Mouse (Mus musculus) natural killer cell, adult 2 months (primary cell): ENCODE results near the gene Chkb.

ENCODE experiments used
- DNase-seq, 2 experiments: peaks; one replicate each; pipeline ENCODE4 v3.0.0; 2022; ENCODE audit warnings: low spot score in 2 of 2

Gene Chkb

DNA sequence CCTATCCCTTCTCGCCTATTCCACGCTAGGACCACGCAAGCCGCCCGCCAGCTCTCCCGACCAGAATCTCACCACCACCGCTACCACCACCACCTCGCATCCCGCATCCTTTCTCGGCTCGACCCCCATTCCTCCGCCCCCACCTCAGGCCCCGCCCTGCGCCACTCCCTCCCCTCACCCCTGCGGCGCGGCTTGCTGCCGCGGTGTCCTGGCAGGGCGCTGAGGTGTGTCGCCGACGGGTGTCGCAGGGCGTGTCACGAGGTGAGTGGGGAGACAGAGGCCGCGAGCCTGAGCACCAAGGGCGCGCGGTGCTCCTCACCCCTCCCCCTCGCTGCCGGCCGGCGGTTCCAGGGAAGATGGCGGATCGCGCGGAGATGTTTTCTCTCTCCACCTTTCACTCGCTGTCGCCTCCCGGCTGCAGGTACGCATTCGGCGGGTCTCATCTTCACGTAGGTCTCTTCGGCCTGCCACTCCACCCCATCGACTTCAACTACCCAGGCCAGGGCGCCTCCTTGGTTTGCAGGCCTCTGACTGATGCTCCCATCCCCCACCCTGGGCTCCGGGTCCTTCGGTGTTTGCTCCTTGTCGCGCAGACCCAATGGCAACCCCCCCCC, 24.3 kb upstream of the Chkb start, which contains the start of gene Mapk8ip2:
Gene Mapk8ip2 (plus strand): TSS at position 49 of the 614 bp plus-strand sequence.
- no peak for DNase-seq

DNA sequence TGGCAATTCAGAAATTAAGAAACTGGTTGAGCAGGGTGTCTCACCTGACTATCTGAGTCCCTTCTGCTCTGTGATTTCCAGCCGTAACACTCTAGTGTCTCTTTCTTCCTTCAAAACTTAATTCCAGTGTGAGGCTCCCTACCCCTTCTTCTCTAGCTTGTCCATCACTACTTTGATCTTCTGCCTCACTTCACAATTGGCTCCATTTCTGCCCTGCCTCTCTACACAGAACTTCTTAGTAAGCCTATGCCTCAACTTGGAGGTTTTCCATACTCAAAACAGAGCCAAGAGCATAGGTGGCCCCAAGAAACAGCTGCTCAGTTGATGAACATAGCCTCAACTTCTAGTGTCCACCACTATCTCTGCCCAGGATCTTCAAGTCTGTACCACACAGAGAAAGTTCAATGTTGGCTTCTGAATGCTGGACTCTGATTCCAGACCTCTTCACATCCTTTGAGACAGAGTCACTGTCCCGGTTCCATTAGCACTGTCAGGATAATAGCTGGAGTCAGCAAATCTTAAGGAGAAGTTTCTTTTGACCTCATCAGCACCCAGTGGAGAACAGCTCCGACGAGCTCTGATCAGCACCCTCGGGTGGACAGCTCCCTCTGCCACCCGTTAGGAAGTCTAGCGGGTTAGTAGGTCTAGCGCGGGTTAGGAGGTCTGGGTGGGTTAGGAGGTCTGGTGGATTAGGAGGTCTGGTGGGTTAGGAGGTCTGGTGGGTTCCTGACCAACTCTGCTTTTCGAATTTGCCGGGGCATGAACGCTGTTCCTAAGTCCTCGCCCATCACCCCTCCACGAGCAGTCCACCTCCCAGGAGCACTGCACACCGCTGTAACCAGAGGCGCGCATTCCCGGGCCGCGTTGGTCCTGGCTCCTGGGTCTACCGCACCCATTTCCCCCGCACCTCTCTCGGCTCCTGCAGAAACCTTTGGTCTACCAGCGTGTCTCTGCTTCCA, 23.5 kb upstream of the Chkb start:
- peak in 1 of 2 experiments; percentile 49 for DNase-seq

DNA sequence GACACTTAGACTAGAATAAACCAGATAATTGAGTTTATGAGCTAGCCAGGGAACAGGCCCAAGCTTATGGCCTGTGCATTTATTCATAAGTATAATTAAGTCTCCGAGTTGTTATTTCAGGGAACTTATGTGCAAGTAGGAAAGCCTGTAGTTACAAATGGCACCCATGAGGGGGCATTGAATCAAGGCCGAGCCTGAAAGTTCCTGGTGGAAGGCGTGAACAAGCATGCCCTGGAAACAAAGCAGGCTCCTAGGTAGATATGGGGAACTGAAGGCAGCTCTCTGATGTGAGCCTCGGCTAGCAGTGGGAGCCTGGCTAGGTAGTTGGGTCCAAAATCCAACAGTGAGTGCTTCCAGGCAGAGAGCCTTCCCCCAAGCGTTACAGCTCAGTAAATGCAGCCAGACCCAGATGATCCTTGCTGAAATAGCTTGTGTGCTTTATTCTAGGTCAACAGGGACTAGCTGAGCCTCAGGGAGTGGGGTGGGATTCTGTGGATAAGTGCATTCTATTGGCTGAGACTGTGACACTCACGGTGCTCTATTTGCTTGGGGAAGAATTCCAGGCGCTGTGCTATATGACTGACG, 12.9 kb upstream of the Chkb start:
- no peak for DNase-seq

DNA sequence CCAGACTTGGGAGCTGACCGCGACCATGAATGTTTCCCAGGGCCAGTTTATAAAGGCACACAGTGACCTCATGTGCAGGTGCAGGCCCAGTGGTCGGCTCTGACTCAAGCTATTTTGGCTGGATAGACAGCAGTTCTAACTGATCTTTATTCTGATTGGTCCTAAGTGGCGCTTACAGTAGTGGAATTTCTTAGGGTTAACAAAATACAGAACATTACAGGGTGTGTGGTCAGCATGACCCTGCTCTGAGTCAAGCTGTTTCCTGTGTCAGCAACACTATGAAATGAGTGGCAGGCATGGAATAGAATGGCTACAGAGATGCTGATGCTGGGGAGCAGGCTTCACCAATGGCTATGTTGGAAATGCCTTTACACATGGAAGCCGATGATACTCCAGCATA, 6.2 kb upstream of the Chkb start:
- no peak for DNase-seq

DNA sequence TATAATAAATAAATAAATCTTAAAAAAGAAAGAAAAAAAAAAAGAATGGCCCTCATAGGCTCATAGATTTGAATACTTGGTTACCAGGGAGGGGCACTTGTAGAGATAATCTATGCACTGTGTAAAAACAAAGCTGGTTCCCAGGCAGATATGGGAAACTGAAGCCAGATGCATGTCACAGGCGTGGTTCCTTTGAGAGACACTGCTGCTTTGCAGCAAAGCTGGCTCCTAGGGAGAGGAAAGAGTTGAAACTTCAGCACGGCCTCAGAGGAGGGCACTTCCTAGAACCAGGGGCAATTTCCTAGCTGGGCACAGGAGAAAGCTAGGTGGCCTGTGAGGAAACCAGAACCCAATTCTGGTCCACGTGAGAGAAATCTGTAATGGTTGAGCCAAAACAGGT, 4.4 kb upstream of the Chkb start:
- DNase-seq, result no peak

DNA sequence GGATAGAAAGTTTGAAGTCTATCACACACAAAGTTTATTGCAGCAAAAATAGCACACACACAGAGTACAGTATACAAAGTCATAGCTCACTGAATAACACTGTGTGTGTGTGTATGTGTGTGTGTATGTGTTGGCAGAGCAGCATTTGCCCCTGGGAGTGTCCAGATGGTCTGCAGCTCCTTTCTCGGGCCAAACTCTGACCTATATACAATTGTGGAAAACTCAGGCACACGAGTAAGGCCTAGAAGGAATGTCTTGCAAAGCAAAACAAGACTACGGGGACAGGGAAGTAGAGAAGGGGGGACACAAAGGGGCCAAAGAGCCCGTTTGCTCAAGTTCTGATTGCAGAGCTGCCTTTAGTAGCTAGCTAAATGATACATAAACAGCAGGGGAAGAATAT, 3.2 kb upstream of the Chkb start:
- no peak for DNase-seq

DNA sequence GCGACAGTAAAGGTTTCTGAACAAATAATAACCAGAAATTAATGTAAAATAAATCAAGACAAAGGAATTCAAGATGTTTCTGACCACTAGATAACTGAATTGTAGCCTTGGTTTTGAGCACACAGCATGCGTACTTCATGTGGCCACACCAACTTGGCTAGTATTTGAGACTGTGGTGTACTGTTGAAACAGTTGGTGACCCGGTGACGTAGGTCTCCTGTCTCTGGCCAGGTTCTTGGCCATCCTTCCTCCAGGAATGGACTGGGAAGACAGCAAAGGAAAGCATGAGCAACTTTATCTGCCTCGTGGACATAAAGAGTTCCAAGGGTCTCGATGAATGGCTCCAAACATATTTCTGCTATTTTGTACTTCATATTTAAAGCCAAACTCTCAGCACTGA, 2.1 kb upstream of the Chkb start:
- DNase-seq, result no peak

DNA sequence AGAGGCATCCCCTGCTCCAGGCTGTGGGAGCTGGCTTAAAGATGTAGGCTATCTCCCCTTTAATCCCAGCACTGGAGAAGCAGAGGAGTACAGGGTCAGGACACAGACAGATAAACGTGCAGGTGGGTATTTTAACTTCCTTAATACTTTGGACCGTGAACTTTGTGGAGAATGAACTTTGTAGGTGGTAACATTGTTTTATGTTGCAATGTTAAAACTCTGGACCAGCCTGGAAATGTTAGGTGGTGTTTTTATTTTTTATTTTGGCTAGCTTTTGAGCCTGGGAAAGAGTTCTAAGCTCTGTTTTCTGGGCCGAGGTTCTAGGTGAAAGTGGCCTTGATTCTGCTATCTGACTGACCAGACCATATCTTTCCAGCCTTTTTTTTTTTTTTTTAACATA, 1.6 kb upstream of the Chkb start:
- DNase-seq, result no peak

DNA sequence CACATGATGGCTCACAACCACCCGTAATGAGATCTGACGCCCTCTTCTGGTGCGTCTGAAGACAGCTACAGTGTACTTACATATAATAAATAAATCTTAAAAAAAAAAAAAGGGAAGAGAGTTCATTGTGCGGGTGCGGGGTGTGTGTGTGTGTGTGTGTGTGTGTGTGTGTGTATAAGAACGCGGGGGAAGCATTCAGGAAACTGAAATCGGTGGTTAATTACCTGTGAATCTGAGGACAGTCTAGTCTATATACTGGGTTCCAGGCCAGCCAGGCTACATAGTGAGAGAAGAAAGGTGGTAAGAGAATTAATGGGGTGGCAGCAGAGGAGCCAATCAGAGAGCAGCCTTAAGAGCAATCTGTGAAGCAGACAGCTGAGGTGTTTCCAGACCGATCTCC, 1.1 kb upstream of the Chkb start:
- DNase-seq, result peak in 1 of 2 experiments; percentile 17

DNA sequence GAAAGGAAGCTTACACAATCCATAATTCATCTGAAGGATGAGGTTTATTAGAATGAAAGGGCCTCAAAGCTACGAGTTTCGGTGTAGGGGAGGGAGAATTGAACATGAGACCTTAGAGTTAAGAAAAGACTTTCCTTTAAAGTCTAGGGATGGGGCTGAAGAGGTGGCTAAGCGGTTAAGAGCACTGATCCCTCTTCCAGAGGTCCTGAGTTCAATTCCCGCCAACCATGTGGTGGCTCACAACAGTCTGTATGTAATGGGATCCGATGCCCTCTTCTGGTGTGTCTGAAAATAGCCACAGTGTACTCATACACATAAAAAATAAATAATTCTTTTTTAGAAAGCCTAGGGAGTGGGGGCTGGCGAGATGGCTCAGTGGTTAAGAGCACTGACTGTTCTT, 633 bp upstream of the Chkb start:
- peak in 1 of 2 experiments; percentile 26 for DNase-seq

DNA sequence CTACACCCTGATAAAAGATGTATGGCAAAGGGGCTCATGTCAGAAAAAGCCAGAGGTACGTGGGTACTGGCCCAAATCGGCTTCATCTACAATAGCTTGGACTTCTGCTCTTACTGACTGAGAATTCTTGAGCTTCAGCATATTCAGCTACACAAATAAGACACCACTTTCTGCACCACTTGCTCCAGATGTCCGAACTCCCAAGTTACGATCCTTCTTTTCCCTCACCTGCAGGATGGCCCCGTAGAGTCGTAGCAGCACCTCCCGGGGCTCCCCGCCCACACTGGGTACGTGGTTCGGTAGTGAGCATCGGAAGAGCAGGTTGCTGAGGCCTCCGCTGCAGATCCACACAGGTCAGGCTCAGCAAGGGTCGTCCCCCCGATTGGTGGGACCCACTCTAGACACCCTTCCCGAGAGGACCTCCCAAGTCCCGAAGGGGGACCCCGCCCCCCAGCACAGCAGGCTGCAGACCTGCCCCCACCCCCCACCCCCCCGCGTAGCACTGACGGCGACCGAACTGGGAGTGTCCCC, 822 bp downstream of the Chkb start:
- peak in 1 of 2 experiments; percentile 11 for DNase-seq

DNA sequence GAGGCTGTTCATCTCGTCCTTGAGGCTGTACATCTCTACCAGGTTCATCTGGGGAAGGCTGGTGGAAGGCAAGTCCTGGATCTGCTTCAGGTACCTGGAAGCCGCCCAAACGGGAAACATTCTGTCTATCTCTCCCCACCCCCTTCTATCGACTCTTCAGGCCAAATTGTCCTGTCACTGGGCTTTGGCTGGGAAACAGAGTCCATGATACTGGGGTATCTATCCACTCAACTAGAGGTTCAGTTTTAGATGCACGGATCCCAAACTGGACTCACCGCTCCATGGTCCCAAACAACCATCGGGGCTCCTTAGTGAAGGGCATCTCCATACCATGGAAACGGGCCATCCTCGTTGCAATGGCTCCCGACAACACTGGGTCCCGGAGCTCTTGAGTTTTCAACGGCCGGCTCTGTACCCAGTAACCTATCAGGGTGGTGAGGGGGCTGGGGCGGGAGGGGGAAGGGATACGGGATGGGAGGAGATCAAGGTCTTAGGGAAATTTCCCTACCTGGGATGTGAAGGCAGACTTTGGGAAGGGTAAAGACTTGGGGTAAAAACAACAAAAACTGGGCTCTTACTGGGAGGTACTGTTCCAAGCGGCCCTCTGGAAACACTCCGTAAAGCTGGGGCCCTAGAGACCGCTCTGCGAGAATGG, 1.4 kb downstream of the Chkb start:
- DNase-seq, result no peak

DNA sequence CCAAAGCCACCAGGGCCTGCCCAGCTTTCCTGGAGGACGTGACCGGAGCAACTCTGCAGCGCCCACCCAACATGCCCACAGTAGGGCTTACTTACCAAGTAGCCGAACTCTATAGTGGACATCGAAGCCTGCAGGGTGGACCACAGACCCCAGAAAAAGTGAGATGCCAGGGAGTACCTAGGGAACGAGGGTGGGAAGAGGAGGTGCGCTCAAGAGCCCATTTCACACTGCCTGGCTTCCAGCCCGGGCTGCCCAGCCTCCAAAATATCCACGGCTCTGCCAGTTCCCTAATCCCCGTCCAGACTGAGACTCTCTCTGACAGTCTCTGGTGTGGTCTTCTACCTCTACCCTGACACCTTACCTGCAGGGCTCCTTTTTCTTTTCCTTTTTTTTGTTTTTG, 3.0 kb downstream of the Chkb start:
- DNase-seq, result no peak

DNA sequence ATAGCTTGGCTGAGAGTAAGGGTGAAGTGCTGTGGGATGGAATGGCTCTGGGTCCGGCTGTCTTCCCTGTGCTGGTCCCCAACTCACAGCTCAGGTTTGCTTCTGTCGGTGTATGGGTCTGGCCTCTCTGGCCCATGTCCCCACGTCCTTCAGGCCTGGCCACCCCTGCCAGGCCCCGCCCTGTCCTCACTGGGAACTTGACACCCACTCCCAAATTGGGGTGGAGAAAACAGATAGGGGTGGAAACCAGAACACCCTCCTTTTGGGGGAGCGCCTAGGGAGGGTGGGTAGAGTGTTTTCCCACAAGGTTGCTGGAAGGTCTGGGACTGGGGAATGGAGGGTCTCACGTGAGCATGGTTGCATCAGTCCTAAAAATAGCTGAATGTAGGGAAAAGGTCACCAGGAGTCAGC, 4.0 kb downstream of the Chkb start, which contains the start of gene Cpt1b:
Gene Cpt1b (minus strand): TSS at position 153 of the 411 bp plus-strand sequence.
- DNase-seq, result no peak

DNA sequence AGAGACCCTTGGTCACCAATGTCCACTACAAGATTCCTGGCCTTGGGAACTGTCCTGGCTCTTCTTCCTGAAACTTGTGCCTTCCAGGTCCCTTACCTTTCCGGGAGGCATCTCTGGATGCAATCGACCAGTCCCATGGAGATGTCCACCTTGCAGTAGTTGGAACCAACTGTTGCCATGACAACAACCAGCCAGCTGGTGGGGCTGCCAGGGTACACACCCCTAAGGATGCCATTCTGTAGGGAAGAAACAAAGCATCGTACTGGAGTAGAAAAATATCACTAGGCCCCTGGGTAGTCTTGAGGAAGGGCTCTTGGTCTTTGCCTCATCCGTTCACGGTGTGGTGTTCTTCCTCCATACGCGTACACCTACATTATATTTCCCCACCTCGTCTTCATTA, 5.1 kb downstream of the Chkb start:
- no peak for DNase-seq

DNA sequence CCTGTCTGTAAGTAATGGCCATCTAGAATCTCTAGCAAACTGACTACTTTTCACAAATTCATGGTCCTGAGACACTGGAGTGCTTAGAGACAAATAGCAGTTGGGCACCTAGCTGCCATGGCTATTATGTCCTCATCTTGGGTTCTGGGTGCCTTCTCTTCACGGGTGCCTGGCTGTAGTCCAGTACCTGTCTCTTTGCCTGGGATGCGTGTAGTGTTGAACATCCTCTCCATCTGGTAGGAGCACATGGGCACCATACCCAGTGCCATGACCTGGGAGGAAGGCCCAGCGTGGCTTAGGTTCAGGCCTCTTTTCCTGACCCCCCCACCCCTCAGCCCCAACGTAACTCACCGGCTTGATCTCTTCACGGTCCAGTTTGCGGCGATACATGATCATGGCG, 7.8 kb downstream of the Chkb start:
- DNase-seq, result no peak

DNA sequence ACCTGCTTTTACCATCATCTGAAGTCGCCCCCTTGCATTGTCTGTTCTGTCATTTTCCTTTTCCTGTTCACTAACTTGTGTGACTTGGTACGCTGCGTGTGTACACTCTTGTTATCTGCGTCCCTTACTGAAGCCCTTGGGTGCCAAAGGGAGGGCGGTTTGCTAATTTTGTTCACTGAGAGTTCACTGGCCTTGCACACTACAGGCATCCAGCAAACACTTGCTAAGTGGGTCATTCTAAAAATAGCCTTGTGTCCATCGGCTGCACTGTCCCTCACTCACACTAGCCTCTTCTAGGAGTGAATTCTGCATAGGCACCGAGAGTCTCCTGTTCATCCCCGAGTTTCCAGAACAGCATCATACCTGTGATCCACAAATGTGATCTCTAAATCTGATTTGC, 14.4 kb downstream of the Chkb start:
- DNase-seq, result no peak

DNA sequence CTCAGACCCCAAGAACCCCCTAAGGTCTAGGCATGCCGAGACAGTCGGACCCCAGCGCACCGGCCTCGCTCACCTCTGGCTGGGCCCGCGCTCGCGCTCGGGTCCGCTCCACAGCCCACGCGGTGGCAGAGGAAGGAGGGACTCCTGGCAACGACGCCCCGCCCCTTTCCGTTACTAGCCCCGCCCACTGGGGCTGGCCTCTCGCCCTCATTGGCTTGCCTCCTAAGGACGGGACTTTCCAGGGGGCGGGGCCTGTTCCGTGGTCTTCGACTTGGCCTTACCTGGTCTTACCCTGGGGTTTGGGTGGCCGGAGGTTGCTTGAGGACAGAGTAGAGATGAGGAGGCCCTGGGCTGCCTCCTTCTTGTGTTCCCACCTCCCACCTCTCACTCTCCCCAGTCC, 19.6 kb downstream of the Chkb start, which contains the start of gene Syce3:
Gene Syce3 (minus strand): TSS at position 386 of the 400 bp plus-strand sequence.
- DNase-seq, result no peak

DNA sequence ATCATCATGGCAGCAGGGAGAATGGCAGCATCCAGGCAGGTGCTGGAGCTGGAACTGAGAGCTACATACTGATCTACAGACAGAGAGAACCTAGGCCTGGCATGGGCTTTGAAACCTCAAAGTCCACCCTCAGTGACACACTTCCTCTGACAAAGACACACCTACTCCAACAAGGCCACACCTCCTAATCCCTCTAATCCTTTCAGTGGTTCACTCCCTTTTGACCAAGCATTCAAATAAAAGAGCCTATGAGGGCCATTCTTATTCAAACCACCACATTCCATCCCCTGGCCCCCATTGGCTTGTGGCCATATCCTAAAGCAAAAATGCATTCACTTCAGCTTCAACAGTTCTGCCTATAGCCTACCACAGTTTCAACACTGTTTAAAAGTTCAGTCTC, 23.0 kb downstream of the Chkb start:
- no peak for DNase-seq

DNA sequence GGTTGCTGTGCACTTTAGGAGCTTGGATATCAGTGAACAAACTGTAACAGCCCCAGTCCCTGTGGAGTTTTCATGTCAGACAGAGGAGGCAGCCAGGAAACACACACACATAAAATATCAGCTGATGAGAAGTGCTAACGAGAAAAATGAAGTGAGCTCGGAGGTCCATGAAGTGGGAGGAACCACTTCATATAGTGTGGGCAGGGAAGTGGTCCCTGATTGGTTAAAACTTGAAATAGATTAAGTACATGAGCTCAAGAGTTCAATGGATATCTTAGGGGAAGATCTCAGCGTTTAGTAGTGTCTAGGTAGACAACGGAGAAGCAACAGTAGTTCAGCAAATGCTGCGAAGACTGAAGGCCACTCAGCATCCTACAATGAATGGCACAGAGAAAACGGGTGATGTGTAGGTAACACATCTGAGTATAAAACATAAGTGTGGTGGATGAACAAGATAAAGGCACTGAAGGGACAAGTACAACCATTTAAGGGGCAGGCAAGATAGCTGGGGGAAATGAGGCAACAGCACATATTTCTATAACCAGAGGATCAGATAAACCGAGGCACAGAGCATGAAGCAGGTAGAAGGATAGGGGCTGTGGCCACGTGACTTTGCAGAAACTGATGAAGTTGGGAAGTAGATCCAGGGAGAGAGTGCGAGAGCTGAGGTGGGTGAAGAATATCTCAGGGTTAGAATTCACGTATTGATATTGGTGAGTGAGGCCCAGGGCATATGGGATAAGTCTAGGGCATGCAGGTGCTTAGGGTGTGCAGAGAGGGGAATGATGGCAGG, 24.7 kb downstream of the Chkb start:
- no peak for DNase-seq

DNA sequence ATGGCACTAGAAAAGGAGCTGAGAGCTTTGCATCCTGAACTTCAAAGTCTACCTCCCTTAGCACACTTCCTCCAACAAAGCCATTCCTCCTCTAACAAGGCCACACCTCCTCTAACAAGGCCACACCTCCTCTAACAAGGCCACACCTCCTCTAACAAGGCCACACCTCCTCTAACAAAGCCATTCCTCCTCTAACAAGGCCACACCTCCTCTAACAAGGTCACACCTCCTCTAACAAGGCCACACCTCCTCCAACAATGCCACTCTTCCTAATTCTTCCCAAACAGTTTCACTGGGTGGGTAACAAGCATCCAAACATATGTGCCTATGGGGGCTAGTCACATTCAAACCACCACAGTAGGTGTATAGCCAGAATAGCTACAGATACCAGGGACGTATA, 27.2 kb downstream of the Chkb start:
- no peak for DNase-seq
